8 mouse cellular contexts compared by ENCODE assay signal in genomic region chr9:58581958-58582540, GRCm38 (mm10). TPM values are rescaled to one million over a fixed set of nuclear protein-coding genes. Genes with fewer than 3 reads are reported as not detected.
DNase-seq lines count a peak whose midpoint lies in the region; ATAC-seq and TF ChIP-seq lines count a peak whose summit lies in the region.

Nptn (plus strand) TSS chr9:58582240.

- peak; percentile 41 for TF ChIP-seq POLR2A in olfactory bulb, adult 2 months (IDR thresholded peaks at IDR 0.05; ENCODE audit: insufficient read depth, low read depth, low read length)
- TF ChIP-seq POLR2A in thymus, adult 2 months (IDR thresholded peaks at IDR 0.05; ENCODE audit: control insufficient read depth, extremely low read depth, insufficient read depth, low read length, poor library complexity): peak; percentile 86

- no peaks in the 10 kb centered on the region for H3K36me3 ChIP-seq in G1E (replicated peaks)
- H3K36me3 ChIP-seq in forebrain, embryonic 16.5 days (ENCODE audit: control insufficient read depth, insufficient read depth): no peaks in the 10 kb centered on the region
- H3K36me3 ChIP-seq in lung, embryonic 14.5 days (ENCODE audit: insufficient read depth): no peaks in the 10 kb centered on the region
- H3K36me3 ChIP-seq in thymus, adult 2 months (ENCODE audit: control insufficient read depth, insufficient read depth, low read length): no peaks in the 10 kb centered on the region

- H3K4me2 ChIP-seq in forebrain, embryonic 16.5 days (ENCODE audit: low read length): peak within 1 kb of the TSS; percentile 92
- H3K4me2 ChIP-seq in lung, embryonic 14.5 days: peak within 1 kb of the TSS; percentile 85

- H3K27me3 ChIP-seq in G1E (ENCODE audit: insufficient read depth, low read length): no peaks in the 10 kb centered on the region
- H3K27me3 ChIP-seq in forebrain, embryonic 16.5 days (replicated peaks; ENCODE audit: control insufficient read depth, insufficient read depth, low read length): no peaks in the 10 kb centered on the region
- H3K27me3 ChIP-seq in lung, embryonic 14.5 days (ENCODE audit: insufficient read depth, low read length): no peaks in the 10 kb centered on the region
- no peaks in the 10 kb centered on the region for H3K27me3 ChIP-seq in thymus, adult 2 months (ENCODE audit: control insufficient read depth, insufficient read depth, low read length)

- ATAC-seq in G1E (ENCODE audit: extremely low read depth, insufficient number of reproducible peaks, low FRiP score, poor library complexity, severe bottlenecking): peak; percentile 79
- peak; percentile 99 for ATAC-seq in forebrain, embryonic 16.5 days
- ATAC-seq in lung, embryonic 14.5 days (ENCODE audit: insufficient read depth): peak; percentile 98

- H3K27ac ChIP-seq in forebrain, embryonic 16.5 days (ENCODE audit: low read length): peak within 1 kb of the TSS; percentile 98
- H3K27ac ChIP-seq in layer of hippocampus, adult 2 months: peak within 1 kb of the TSS; percentile 99
- H3K27ac ChIP-seq in lung, embryonic 14.5 days (ENCODE audit: low read depth): peak within 1 kb of the TSS; percentile 97
- H3K27ac ChIP-seq in olfactory bulb, adult 2 months (ENCODE audit: insufficient read depth, low read depth, low read length): peak within 1 kb of the TSS; percentile 89
- H3K27ac ChIP-seq in thymus, adult 2 months (ENCODE audit: control insufficient read depth, insufficient read depth, low read length): peak within 1 kb of the TSS; percentile 81

- peaks cover 27% of the 10 kb centered on the region for H3K4me1 ChIP-seq in G1E (ENCODE audit: insufficient read depth, low read depth, low read length)
- peaks cover 12% of the 10 kb centered on the region for H3K4me1 ChIP-seq in forebrain, embryonic 16.5 days (replicated peaks; ENCODE audit: control insufficient read depth, insufficient read depth, low read length)
- 0 out of 2 replicates have a peak, but pooled peaks cover 8% of the 10 kb centered on the region for H3K4me1 ChIP-seq in lung, embryonic 14.5 days (ENCODE audit: insufficient read depth)
- peaks cover 3% of the 10 kb centered on the region; the same call in 1 of the 2 replicates for H3K4me1 ChIP-seq in olfactory bulb, adult 2 months (ENCODE audit: control insufficient read depth, insufficient read depth, low read length)
- H3K4me1 ChIP-seq in thymus, adult 2 months (replicated peaks; ENCODE audit: control insufficient read depth, insufficient read depth, low read length): peaks cover 3% of the 10 kb centered on the region

- peak within 1 kb of the TSS; percentile 83 for H3K4me3 ChIP-seq in G1E (ENCODE audit: low read depth, low read length)
- peak within 1 kb of the TSS; percentile 97 for H3K4me3 ChIP-seq in forebrain, embryonic 16.5 days (replicated peaks; ENCODE audit: low read length)
- peak within 1 kb of the TSS; percentile 95 for H3K4me3 ChIP-seq in layer of hippocampus, adult 2 months
- peak within 1 kb of the TSS; percentile 93 for H3K4me3 ChIP-seq in lung, embryonic 14.5 days (ENCODE audit: low read depth, low read length)
- peak within 1 kb of the TSS; percentile 96 for H3K4me3 ChIP-seq in olfactory bulb, adult 2 months (ENCODE audit: insufficient read depth, low read depth, low read length)
- peak within 1 kb of the TSS; percentile 84 for H3K4me3 ChIP-seq in thymus, adult 2 months (ENCODE audit: control insufficient read depth, insufficient read depth, low read length)

- peak; percentile 86 for DNase-seq in G1E (ENCODE audit: low spot score)
- DNase-seq in cerebellum, adult 18-20 months: peak; percentile 97 to 98
- peak; percentile 96 to 98 for DNase-seq in heart, postnatal 36 days
- DNase-seq in layer of hippocampus, adult 2 months (ENCODE audit: low spot score in 2 of 2): peak; percentile 96 to 98
- DNase-seq in lung, embryonic 14.5 days: peak; percentile 98
- peak; percentile 97 for DNase-seq in thymus, adult 2 months

- intact Hi-C loops in heart, postnatal 36 days (cut with DNase I): loop anchor here (2.0 to 5.0 kb wide), 2 partner anchors 35 to 1075 kb away; partner anchors contain the start of gene Pkm

- H3K9me3 ChIP-seq in G1E (replicated peaks): no peaks in the 10 kb centered on the region
- no peaks in the 10 kb centered on the region for H3K9me3 ChIP-seq in forebrain, embryonic 16.5 days (ENCODE audit: control insufficient read depth, low read length)
- H3K9me3 ChIP-seq in lung, embryonic 14.5 days (ENCODE audit: low read depth, low read length): no peaks in the 10 kb centered on the region

- no peak for TF ChIP-seq CTCF in G1E (IDR thresholded peaks at IDR 0.05; ENCODE audit: low read depth, low read length)
- TF ChIP-seq CTCF in layer of hippocampus, adult 2 months (conservative IDR thresholded peaks at IDR 0.05): no peak
- TF ChIP-seq CTCF in lung, embryonic 14.5 days (IDR thresholded peaks at IDR 0.05; ENCODE audit: low read depth): no peak
- TF ChIP-seq CTCF in olfactory bulb, adult 2 months (IDR thresholded peaks at IDR 0.05; ENCODE audit: insufficient read depth, low read depth, low read length): no peak
- TF ChIP-seq CTCF in thymus, adult 2 months (IDR thresholded peaks at IDR 0.05; ENCODE audit: borderline replicate concordance, control insufficient read depth, extremely low read depth, insufficient read depth, low read length, poor library complexity): no peak

- peak within 1 kb of the TSS; percentile 96 for H3K9ac ChIP-seq in forebrain, embryonic 16.5 days (replicated peaks; ENCODE audit: low read depth, low read length)
- H3K9ac ChIP-seq in lung, embryonic 14.5 days: peak within 1 kb of the TSS; percentile 98

- WGBS in forebrain, embryonic 16.5 days: 0% methylated on average over 18 of the region's 56 CpGs
- WGBS in lung, embryonic 14.5 days: 0% methylated on average over 36 of the region's 56 CpGs
- whole genome bisulfite sequencing in olfactory bulb, adult 2 months: 1% methylated on average over 39 of the region's 56 CpGs
- WGBS in thymus, adult 2 months: under 1% methylated on average over 54 of the region's 56 CpGs

RNA-seq across cellular contexts. Expression of gene Nptn, which starts in this region (rescaled TPM):
- 118 and 124 TPM in 2 replicates for total RNA-seq in G1E (2014; fragmentation: Nextera tagmentation)
- total RNA-seq in G1E (2017): 162 and 163 TPM in 2 replicates
- 115 and 121 TPM in 2 replicates for polyA plus RNA-seq in G1E (2012)
- polyA plus RNA-seq in forebrain, embryonic 16.5 days (2015; fragmentation: Nextera tagmentation; extraction: Ambion mirVana): 158 and 175 TPM in 2 replicates
- total RNA-seq in heart, postnatal 36 days (2021): 100 to 1,000 TPM; 130 to 145 TPM
- 100 to 1,000 TPM; 834 to 835 TPM for total RNA-seq in layer of hippocampus, adult 2 months (2021)
- 124 and 140 TPM in 2 replicates for polyA plus RNA-seq in lung, embryonic 14.5 days (2014; fragmentation: Nextera tagmentation; extraction: Ambion mirVana)
- polyA plus RNA-seq in olfactory bulb, adult 2 months (2012; ENCODE audit: insufficient read depth, insufficient read length, low replicate concordance, missing spikeins): 425 and 1,354 TPM in 2 replicates
- 282 and 309 TPM in 2 replicates for polyA plus RNA-seq in thymus, adult 2 months (2012; rRNA removed)

Comparison
In these comparisons a context has a peak if more than half of its experiments do, and no peak if none do; other contexts are left out.
1. Peak in every context shown above with its lines: DNase-seq, ATAC-seq, H3K4me3 ChIP-seq and H3K27ac ChIP-seq.
2. RNA of gene Nptn (total RNA-seq): 834 to 835 TPM in layer of hippocampus, adult 2 months; 118 to 163 TPM in G1E and 130 to 145 TPM in heart, postnatal 36 days; every median in the first group is over 4 times any median in the second.